Mouse (Mus musculus) liver, postnatal 0 days (tissue): ENCODE measurements around the gene Acox2.

Experiments used
- CTCF ChIP-seq: sonication (generic); IDR thresholded peaks from 2 replicates; pipeline ENCODE4 v1.5.1; 2016; ENCODE audit warnings: antibody characterized with exemption, low read depth
- EP300 ChIP-seq: IDR thresholded peaks from 2 replicates; pipeline ENCODE4 v1.6.1; 2016; ENCODE audit warnings: antibody characterized with exemption, low read depth, mild to moderate bottlenecking

- TF ChIP-seq CTCF = no peak
- no peak for TF ChIP-seq EP300
Measured at GRCm38 (mm10) chr14:8250141-8250871, 8.8 kb downstream of the Acox2 start.
